Mouse (Mus musculus) hematopoietic stem cell, adult 5-6 weeks (primary cell): ENCODE measurements at regions not wholly inside any gene's neighbourhood (a gene's known extent, or its start where the extent isn't known, plus 50 kb on each side); places are given as distances from the start of the nearest gene placed in this dataset.

ENCODE experiments used
- ATAC-seq, 2 experiments: fragments of 125-278 bp in 1 of 2; replicated peaks in 1 of 2; 2 replicates each; pipeline ENCODE4 v1.8.0; 2016 to 2017; ENCODE audit warnings: inconsistent platforms in 2 of 2, mild to moderate bottlenecking in 2 of 2, moderate number of reproducible peaks in 2 of 2, low read depth in 1 of 2, moderate TSS enrichment in 1 of 2; ENCODE audit not compliant: low FRiP score in 2 of 2, poor library complexity in 2 of 2, severe bottlenecking in 2 of 2, insufficient read depth in 1 of 2, low TSS enrichment in 1 of 2

GRCm38 (mm10) chr12:58594781-58595180 is 325.7 kb upstream of the Clec14a start:
- no peak for ATAC-seq

- ATAC-seq, result no peak
These were observed 322.4 kb upstream of the Clec14a start for GRCm38 (mm10) chr12:58591480-58591829.

DNA sequence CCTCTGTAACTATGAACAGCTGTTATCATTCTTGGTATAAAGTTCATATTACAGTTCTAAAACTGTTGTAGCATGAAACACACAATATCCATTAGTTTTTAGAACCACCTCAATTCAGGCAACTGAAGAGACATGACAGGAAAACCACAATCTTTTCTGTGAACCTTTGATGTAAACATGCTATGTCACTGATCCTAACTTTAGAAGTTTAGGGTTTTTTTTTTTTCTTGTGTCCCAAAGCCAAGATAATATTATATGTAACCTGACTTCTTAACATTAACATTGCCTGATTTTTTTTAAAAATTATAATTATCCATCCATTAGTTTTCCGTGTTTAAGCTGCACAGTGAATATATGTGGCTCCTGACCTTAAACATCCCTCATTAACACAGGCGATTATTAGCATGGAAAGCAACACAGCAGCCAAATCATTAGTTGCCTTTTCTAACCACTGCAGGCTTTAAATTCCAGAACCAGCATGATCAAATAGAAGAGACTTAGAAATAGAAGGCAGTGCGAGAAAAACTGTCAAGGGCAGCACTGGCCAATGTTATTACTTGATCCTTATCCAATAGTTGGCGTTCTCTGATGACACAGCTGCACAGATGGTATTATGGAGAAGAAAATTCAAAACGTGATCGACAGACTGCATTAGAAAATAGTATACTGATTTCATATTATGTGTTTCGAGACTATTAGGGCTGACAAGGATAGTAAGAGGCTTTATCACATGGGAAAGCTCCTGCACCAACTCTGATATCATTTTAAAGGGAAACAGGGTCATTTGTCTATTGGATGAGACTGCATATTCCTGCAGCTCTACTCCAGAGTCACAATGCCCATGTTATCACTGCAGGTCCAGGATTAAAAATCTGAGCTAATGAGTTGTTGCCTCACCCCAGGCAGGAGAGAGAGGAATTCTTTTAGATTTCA is 321.7 kb upstream of the Clec14a start:
- ATAC-seq, result no peak

- no peak for ATAC-seq
These were observed 312.9 kb upstream of the Clec14a start for GRCm38 (mm10) chr12:58581811-58582572.

- no peak for ATAC-seq
These were observed 300.0 kb upstream of the Clec14a start for GRCm38 (mm10) chr12:58569056-58569455.

DNA sequence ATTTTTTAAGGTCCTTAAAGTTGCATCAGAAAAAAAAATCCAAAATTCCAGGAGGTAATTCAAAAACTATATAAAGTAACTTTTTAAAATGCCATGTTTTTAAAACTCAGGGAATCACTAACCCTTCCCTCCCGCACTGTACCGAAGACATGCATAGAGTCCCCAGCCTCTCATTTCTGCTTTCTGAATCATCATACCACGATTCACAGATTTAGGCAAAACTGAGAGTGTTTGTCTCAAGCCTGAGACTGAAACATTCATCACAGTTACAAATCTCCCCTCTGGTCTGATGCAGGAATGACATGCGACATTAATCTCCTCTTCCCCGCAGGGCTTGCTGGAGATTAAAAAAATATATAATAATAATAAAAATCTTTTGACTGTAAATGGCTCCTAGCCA is 291.8 kb upstream of the Clec14a start:
- no peak for ATAC-seq

DNA sequence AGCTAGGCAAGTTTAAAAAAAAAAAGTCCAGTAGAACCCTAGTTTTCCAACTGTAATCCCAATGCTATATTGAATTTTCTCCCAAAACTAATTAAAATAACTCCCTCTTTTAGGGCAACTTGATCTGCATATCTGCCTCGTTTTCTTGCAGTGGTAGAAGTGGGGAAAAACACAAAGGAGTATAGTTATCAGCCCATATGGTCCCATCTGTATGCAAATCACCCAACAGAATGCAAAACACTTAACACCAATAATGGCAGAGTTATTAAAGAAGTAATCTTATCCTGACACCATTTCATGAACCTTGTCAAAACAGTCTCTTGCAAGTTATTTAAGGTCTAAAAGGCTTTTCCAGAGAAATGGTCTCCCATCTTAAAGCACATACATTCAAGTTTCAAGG is 290.7 kb upstream of the Clec14a start:
- ATAC-seq, result no peak

- no peak for ATAC-seq
These were observed 288.2 kb upstream of the Clec14a start for GRCm38 (mm10) chr12:58557261-58557660.

GRCm38 (mm10) chr12:58556741-58557140 is 287.7 kb upstream of the Clec14a start:
- ATAC-seq, result no peak

GRCm38 (mm10) chr12:58556060-58556459 is 287.0 kb upstream of the Clec14a start:
- ATAC-seq, result no peak

- ATAC-seq, result no peak
These were observed 282.0 kb upstream of the Clec14a start for GRCm38 (mm10) chr12:58550859-58551761.

GRCm38 (mm10) chr12:58545832-58546538 is 276.9 kb upstream of the Clec14a start:
- ATAC-seq, result no peak

- ATAC-seq, result no peak
These were observed 275.8 kb upstream of the Clec14a start for GRCm38 (mm10) chr12:58544862-58545261.

- ATAC-seq, result peak; percentile 97 to 98
These were observed 269.2 kb upstream of the Clec14a start for GRCm38 (mm10) chr12:58538305-58538719.

- peak in 1 of 2 experiments; percentile 6; a peak in 1 of 4 replicates for ATAC-seq
These were observed 268.7 kb upstream of the Clec14a start for GRCm38 (mm10) chr12:58537833-58538232.

- no peak for ATAC-seq
These were observed 267.4 kb upstream of the Clec14a start for GRCm38 (mm10) chr12:58536381-58536992.
